Mouse (Mus musculus): ENCODE measurements around the gene Ppm1f. TPM values are rescaled to one million over a fixed set of nuclear protein-coding genes. Genes with fewer than 3 reads are reported as not detected.

The Ppm1f gene
- polyA plus RNA-seq, 1 experiment from 2014 or later, result 16.9 TPM

- H3K4me1 ChIP-seq (replicated peaks), result no peaks in the 10 kb centered on the region; the same call in 1 of the 2 replicates
- peak within 1 kb of the TSS; percentile 72 for H3K4me3 ChIP-seq (replicated peaks)
- H3K27ac ChIP-seq, result peak within 1 kb of the TSS; percentile 96
- under 1% methylated on average over 49 of the region's 49 CpGs for WGBS
- H3K4me2 ChIP-seq (replicated peaks), result peak within 1 kb of the TSS; percentile 58
- no peaks in the 10 kb centered on the region for H3K27me3 ChIP-seq (replicated peaks)
- H3K9ac ChIP-seq, result peak within 1 kb of the TSS; percentile 86
- H3K36me3 ChIP-seq, result peaks cover 5% of the 10 kb centered on the region; the same call in 1 of the 2 replicates
- peak; percentile 98 for ATAC-seq
- no peaks in the 10 kb centered on the region for H3K9me3 ChIP-seq
Measured at GRCm38 (mm10) chr16:16870617-16871331, 25.5 kb upstream of the Ppm1f start, which contains the start of the genes Top3b and Vpreb1. Top3b (plus strand) TSS chr16:16870736. Vpreb1 (minus strand) TSS chr16:16870843.

DNA sequence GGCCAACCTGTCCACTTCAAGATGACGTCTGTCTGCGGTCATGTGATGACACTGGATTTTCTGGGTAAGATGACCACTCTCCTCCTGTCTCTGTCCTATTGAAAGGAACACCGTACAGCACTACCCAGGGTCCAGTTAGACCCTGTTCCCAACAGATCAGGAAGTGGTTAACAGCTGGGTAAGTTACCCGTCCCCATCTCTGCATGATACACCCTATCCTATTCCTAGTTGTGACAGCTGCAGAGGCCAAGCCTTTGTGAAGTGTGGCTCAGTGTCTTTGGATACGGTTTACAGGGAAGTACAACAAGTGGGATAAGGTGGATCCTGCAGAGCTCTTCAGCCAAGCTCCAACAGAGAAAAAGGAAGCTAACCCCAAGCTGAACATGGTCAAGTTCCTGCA lies 17.2 kb upstream of the Ppm1f start:
- H3K36me3 ChIP-seq, result peaks cover 49% of the 10 kb centered on the region
- 88% methylated on average over 5 of the region's 5 CpGs for WGBS

GRCm38 (mm10) chr16:16888341-16888740 lies 7.9 kb upstream of the Ppm1f start:
- Histone ChIP-seq H3K4me1 (replicated peaks) (no peaks in the 10 kb centered on the region), H3K9me3 (no peaks in the 10 kb centered on the region), H3K27ac (no peak overlapping the region), H3K4me3 (replicated peaks) (no peak overlapping the region), H3K36me3 (peaks cover 63% of the 10 kb centered on the region), H3K4me2 (replicated peaks) (no peak overlapping the region), H3K9ac (no peak overlapping the region), H3K27me3 (replicated peaks) (no peaks in the 10 kb centered on the region)
- WGBS, result 96% methylated on average over 1 of the region's 1 CpGs
- no peak for ATAC-seq

More for the DNA sequence above, 17.2 kb upstream of the Ppm1f start:
- Histone ChIP-seq H3K4me1 (replicated peaks) (no peaks in the 10 kb centered on the region), H3K4me2 (replicated peaks) (no peak overlapping the region), H3K4me3 (replicated peaks) (no peak overlapping the region), H3K9me3 (0 out of 2 replicates have a peak, but pooled peaks cover 6% of the 10 kb centered on the region), H3K27ac (no peak overlapping the region), H3K9ac (no peak overlapping the region), H3K27me3 (replicated peaks) (no peaks in the 10 kb centered on the region)
- ATAC-seq, result no peak

- Histone ChIP-seq H3K27ac (no peak overlapping the region), H3K9ac (no peak overlapping the region), H3K4me3 (replicated peaks) (no peak overlapping the region), H3K36me3 (peaks cover 35% of the 10 kb centered on the region), H3K9me3 (no peaks in the 10 kb centered on the region), H3K4me2 (replicated peaks) (no peak overlapping the region), H3K27me3 (replicated peaks) (no peaks in the 10 kb centered on the region), H3K4me1 (replicated peaks) (peaks cover 7% of the 10 kb centered on the region; the same call in 1 of the 2 replicates)
- 89% methylated on average over 7 of the region's 7 CpGs for WGBS
- ATAC-seq, result no peak
Measured at GRCm38 (mm10) chr16:16892366-16892765, 3.9 kb upstream of the Ppm1f start.

DNA sequence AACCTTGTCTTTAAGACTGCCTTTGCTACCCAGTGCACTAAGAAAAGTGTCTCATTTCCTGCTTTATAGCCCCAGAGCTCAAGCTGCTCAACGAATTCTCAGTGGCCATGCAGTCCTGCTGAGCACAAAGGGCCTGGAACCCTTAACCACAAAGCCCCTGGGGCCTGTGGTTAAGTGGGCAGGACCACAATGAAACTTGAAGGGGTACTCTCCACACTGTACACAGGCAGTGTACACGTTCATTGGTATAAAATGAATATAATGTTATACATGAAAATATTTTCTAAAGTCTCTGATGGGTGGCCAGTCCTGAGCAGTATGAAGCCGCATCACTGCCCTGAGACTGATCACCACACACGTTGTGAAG lies 271 bp upstream of the Ppm1f start:
- Histone ChIP-seq H3K4me2 (replicated peaks) (no peak overlapping the region), H3K27me3 (replicated peaks) (no peaks in the 10 kb centered on the region), H3K36me3 (peaks cover 16% of the 10 kb centered on the region), H3K9me3 (no peaks in the 10 kb centered on the region), H3K4me1 (replicated peaks) (peaks cover 17% of the 10 kb centered on the region), H3K9ac (no peak overlapping the region), H3K27ac (no peak overlapping the region), H3K4me3 (replicated peaks) (no peak overlapping the region)
- peak; percentile 46 for ATAC-seq
- WGBS, result 27% methylated on average over 4 of the region's 4 CpGs

- Histone ChIP-seq H3K9me3 (no peaks in the 10 kb centered on the region), H3K4me1 (replicated peaks) (peaks cover 17% of the 10 kb centered on the region), H3K9ac (peak overlapping the region; percentile 68), H3K4me3 (replicated peaks) (peak overlapping the region; percentile 62), H3K36me3 (0 out of 2 replicates have a peak, but pooled peaks cover 8% of the 10 kb centered on the region), H3K27ac (peak overlapping the region; percentile 56; the same call in 1 of the 2 replicates), H3K27me3 (replicated peaks) (no peaks in the 10 kb centered on the region), H3K4me2 (replicated peaks) (peak overlapping the region; percentile 78)
- ATAC-seq, result no peak
- whole genome bisulfite sequencing, result 19% methylated on average over 10 of the region's 10 CpGs
Measured at GRCm38 (mm10) chr16:16897056-16897584, 851 bp downstream of the Ppm1f start.

- H3K9ac ChIP-seq, result no peak overlapping the region
- no peak overlapping the region for H3K4me2 ChIP-seq (replicated peaks)
- H3K9me3 ChIP-seq, result no peaks in the 10 kb centered on the region
- peaks cover 13% of the 10 kb centered on the region for H3K4me1 ChIP-seq (replicated peaks)
- WGBS, result 75% methylated on average over 4 of the region's 4 CpGs
- H3K36me3 ChIP-seq, result peaks cover 4% of the 10 kb centered on the region; the same call in 1 of the 2 replicates
- H3K4me3 ChIP-seq (replicated peaks), result no peak overlapping the region
- H3K27me3 ChIP-seq (replicated peaks), result no peaks in the 10 kb centered on the region
- no peak for ATAC-seq
- H3K27ac ChIP-seq, result no peak overlapping the region
Measured at GRCm38 (mm10) chr16:16902329-16902728, 6.1 kb downstream of the Ppm1f start.

DNA sequence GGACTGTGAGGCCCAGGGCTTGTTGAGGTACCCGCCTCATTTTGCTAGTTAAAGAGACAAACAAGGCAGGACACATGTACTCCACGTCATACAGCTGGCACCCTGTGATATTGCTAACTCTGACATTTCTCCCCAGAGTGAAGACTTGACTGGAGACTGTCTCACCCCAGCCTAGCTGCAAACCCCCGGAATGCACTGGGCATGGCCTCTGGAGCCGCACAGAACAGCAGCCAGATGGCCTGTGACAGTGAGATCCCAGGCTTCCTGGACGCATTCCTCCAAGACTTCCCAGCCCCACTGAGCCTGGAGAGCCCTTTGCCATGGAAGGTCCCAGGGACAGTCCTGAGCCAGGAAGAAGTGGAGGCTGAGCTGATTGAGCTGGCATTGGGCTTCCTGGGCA lies 6.9 kb downstream of the Ppm1f start:
- WGBS, result 78% methylated on average over 5 of the region's 5 CpGs
- Histone ChIP-seq H3K27ac (no peak overlapping the region), H3K4me1 (replicated peaks) (peaks cover 8% of the 10 kb centered on the region; the same call in 1 of the 2 replicates), H3K9me3 (no peaks in the 10 kb centered on the region), H3K4me3 (replicated peaks) (no peak overlapping the region), H3K9ac (no peak overlapping the region), H3K4me2 (replicated peaks) (no peak overlapping the region), H3K27me3 (replicated peaks) (no peaks in the 10 kb centered on the region), H3K36me3 (peaks cover 4% of the 10 kb centered on the region; the same call in 1 of the 2 replicates)
- ATAC-seq, result no peak

GRCm38 (mm10) chr16:16907799-16908198 lies 11.5 kb downstream of the Ppm1f start:
- Histone ChIP-seq H3K27ac (peak overlapping the region; percentile 4; the same call in 1 of the 2 replicates), H3K27me3 (replicated peaks) (no peaks in the 10 kb centered on the region), H3K9me3 (no peaks in the 10 kb centered on the region), H3K4me2 (replicated peaks) (no peak overlapping the region), H3K4me1 (replicated peaks) (0 out of 2 replicates have a peak, but pooled peaks cover 3% of the 10 kb centered on the region), H3K9ac (no peak overlapping the region), H3K4me3 (replicated peaks) (no peak overlapping the region), H3K36me3 (peaks cover 4% of the 10 kb centered on the region; the same call in 1 of the 2 replicates)
- WGBS, result 74% methylated on average over 6 of the region's 6 CpGs
- ATAC-seq, result no peak

GRCm38 (mm10) chr16:16911641-16912597 lies 15.7 kb downstream of the Ppm1f start:
- H3K27ac ChIP-seq, result 0 out of 2 replicates have a peak overlapping the region, but pooled peaks have one; percentile 28
- peak; percentile 91 for ATAC-seq
- H3K9me3 ChIP-seq, result no peaks in the 10 kb centered on the region
- H3K4me3 ChIP-seq (replicated peaks), result no peak overlapping the region
- WGBS, result 49% methylated on average over 13 of the region's 13 CpGs
- no peak overlapping the region for H3K4me2 ChIP-seq (replicated peaks)
- no peaks in the 10 kb centered on the region for H3K27me3 ChIP-seq (replicated peaks)
- H3K36me3 ChIP-seq, result peaks cover 5% of the 10 kb centered on the region
- no peak overlapping the region for H3K9ac ChIP-seq
- H3K4me1 ChIP-seq (replicated peaks), result no peaks in the 10 kb centered on the region

DNA sequence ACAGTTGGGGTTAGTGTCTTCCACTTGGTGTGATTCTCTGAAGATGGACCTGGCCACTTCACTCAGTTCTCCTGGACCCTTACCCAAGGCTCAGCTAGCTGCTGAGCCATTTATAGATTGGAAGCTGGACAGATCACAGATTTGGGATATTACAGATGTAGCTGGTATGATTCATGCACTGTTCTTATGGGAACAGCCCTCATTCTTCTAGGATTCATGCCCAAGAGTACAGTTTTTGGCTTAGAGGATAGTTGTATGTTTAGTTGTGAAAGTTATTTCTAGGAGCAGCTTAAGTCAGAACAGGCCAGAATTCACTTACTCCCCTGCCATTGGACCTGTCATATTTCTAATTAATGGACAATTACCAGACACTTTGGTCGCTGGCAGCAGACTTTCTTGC lies 17.2 kb downstream of the Ppm1f start:
- WGBS, result 61% methylated on average over 1 of the region's 1 CpGs
- H3K9ac ChIP-seq, result no peak overlapping the region

More for the DNA sequence above, 17.2 kb downstream of the Ppm1f start:
- no peaks in the 10 kb centered on the region for H3K4me1 ChIP-seq (replicated peaks)
- no peaks in the 10 kb centered on the region for H3K27me3 ChIP-seq (replicated peaks)
- H3K9me3 ChIP-seq, result no peaks in the 10 kb centered on the region
- peaks cover 18% of the 10 kb centered on the region for H3K36me3 ChIP-seq
- no peak for ATAC-seq
- H3K4me2 ChIP-seq (replicated peaks), result no peak overlapping the region
- no peak overlapping the region for H3K4me3 ChIP-seq (replicated peaks)
- H3K27ac ChIP-seq, result no peak overlapping the region
